In the genomic region with DNA sequence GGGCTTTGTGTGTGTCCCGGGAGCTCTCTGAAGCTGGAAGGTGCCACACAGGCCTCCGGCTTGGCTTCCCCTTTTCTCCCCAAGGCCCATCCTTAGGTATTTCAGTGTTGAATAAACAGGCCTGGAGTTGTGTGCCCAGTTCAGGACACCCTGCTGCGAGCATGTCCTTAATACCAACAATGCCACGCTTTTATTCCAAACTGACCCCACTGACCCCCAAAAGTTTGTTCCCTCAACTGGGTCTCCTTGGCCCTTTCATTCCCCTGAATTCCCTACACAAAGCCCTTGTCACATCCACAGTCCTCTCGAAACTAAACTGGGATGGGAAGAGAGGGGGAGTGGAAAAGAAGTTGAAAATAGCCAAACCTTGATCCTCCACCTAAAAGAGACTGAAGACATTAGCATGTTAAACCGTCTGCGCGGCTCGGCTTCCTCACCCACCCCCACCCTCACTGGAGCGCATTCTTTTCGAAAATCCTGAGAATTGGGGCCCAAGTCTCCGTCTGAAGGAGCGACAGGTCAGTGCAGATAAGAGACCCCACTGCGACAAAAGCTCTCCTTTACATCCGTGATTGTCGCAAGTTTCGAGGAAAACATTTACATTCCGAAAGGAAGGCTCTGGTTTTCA, we compare ENCODE assay signal across 8 mouse cellular contexts.
A peak's percentile ranks its signal among the peaks of the same experiment; 100 is the strongest.
DNase-seq lines count a peak whose midpoint lies in the region; ATAC-seq lines count a peak whose summit lies in the region.

No protein-coding gene starts in this region.

- ATAC-seq in heart, embryonic 16.5 days (replicated peaks; ENCODE audit: extremely low read depth, insufficient read depth, low FRiP score): no peak
- no peak for ATAC-seq in cerebellum, adult (ENCODE audit: insufficient number of reproducible peaks, low FRiP score, low TSS enrichment)

- 15% methylated on average over 18 of the region's 18 CpGs for WGBS in heart, embryonic 16.5 days

- no peaks in the 10 kb centered on the region for H3K36me3 ChIP-seq in heart, embryonic 16.5 days (ENCODE audit: control insufficient read depth, insufficient read depth)

- H3K9ac ChIP-seq in heart, embryonic 16.5 days (ENCODE audit: low read length): peak overlapping the region; percentile 37; the same call in 1 of the 2 replicates

- H3K4me2 ChIP-seq in heart, embryonic 16.5 days (ENCODE audit: low read depth, low read length): peak overlapping the region; percentile 71

- no peaks in the 10 kb centered on the region for H3K27me3 ChIP-seq in heart, embryonic 16.5 days (ENCODE audit: control insufficient read depth, insufficient read depth, low read length)

- DNase-seq in cerebellum, adult 11-12 months: peak; percentile 1
- DNase-seq in cerebellum, adult 9-11 months: no peak
- DNase-seq in ES-CJ7 (ENCODE audit: low read depth, low spot score): peak; percentile 58
- DNase-seq in mesoderm, embryonic 11.5 days (ENCODE audit: low read depth, low spot score): peak; percentile 81
- no peak for DNase-seq in adrenal gland, postnatal 36 days
- DNase-seq in cerebellum, postnatal 25 days: no peak

- H3K27ac ChIP-seq in heart, embryonic 16.5 days (ENCODE audit: low read length): no peak overlapping the region

- H3K4me1 ChIP-seq in heart, embryonic 16.5 days (ENCODE audit: control insufficient read depth, insufficient read depth, low read length): peaks cover 5% of the 10 kb centered on the region

- peak overlapping the region; percentile 44 for H3K4me3 ChIP-seq in heart, embryonic 16.5 days (ENCODE audit: low read length)

- H3K9me3 ChIP-seq in heart, embryonic 16.5 days (replicated peaks; ENCODE audit: control insufficient read depth, low read length): no peaks in the 10 kb centered on the region

Comparison
In these comparisons a context has a peak if more than half of its experiments do, and no peak if none do; other contexts are left out.
1. DNase-seq: peak in cerebellum, adult 11-12 months (single experiment), ES-CJ7 (single experiment) and mesoderm, embryonic 11.5 days (single experiment); none in cerebellum, adult 9-11 months (single experiment), adrenal gland, postnatal 36 days (0 of 2) and cerebellum, postnatal 25 days (0 of 2).